Mouse (Mus musculus): ENCODE results near the gene Adcy10. TPM values are rescaled to one million over a fixed set of nuclear protein-coding genes. Genes with fewer than 3 reads are reported as not detected.
A peak's percentile ranks its signal among the peaks of the same experiment; 100 is the strongest.

Adcy10 gene
- total RNA-seq (2021): not detected

DNA sequence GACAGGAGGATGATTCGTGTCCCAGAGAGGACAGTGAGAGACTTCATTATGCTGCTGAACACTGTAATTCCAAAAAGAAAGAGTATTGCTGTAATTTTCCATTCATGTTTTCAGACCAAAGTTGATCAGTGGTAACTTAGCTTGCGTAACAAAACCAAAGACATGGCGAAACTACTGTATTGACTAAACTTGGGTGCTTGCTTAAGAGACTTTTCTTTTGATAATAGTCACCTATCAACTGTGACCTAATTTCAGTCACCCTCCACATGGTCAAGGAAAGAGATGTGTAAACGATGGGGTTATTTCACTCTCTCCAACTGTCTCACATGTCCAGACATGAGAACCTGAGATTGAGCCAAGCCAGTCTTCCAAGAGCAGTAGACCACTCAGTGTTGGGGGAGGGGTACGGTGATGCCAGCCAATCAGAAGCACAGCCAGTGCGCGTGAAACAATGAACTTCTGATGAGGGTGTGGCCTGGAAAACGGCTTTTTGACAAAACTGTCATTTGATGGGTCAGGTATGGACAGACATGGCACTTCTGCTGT is at the start of gene Adcy10:
Gene Adcy10 (plus strand): TSS at position 496 of the 546 bp plus-strand sequence.
- intact Hi-C loops (cut with DNase I): no loop called here
- no peak for DNase-seq

DNA sequence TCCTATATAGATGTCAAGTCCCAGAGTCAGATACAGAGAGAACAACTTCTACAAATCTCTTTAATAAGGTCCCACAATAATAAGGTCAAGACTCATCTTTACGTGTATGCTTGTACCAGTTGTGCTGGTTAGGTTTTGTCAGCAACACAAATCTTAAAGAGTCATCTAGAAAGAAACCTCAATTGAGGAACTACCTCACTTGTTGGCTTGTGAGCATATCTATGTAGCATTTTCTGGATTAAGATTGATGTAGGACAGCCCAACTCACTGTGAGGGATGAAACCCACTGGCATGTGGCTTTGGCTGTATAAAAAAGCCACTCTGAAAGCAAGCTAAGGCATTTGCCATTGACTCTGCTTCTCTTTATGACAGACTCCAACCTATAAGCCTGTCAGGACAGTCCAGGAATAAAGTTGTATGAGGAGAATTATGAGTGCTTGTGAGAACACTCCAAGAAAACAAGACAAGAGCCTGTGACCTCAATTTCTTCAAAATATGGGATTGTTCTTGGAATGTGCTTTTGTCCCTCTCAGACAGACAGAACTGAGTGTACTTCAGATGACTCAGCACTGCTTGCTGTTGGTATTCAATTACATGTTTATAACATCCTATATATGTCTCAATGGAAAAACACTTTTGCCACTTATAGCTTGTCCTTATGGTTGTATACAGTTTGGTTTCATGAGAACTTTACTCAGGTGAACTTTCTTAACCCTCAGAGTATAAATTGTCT is 46.5 kb upstream of the Adcy10 start:
- no peak for DNase-seq
- intact Hi-C loops (cut with DNase I): no loop called here

DNA sequence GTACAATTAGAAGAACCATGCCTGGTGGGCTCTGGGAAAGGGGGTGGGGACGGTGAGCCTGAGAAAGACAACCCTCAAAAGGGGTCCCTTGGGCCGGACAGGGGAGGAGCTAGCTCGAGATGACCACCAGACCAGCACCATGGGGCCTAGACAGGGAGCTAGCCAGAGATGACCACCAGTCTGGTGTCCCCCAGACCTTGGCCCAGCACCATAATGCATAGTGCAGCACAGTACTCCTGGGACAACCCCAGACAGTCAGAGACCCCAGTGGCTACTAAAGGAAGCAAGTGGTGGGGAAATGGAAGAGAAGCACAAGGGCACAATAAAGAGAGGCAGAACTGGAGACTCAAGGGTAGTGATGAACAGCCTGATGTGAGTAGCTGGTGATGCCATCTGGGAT is 44.2 kb upstream of the Adcy10 start:
- DNase-seq: no peak
- intact Hi-C loops (cut with DNase I): no loop called here

DNA sequence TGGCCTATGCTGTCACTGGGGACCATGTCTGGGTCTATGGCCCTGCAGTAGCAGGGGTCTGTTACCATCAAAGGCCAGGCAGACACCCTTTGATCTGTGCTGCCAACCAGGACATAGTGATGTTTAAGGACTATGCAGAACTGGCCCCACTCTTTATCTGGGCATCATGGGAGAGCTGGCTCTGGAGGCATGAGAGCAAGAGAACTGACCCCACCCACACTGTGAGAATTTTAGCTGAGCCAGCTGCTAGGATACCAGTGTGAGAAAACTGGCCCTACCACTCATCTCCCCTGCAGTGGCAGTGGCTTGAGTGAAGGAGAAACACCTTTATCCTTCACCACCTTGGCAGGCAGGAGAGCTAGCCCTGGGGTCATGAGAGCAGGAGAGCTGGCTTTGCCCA is 43.8 kb upstream of the Adcy10 start:
- DNase-seq: no peak
- intact Hi-C loops (cut with DNase I): no loop called here

DNA sequence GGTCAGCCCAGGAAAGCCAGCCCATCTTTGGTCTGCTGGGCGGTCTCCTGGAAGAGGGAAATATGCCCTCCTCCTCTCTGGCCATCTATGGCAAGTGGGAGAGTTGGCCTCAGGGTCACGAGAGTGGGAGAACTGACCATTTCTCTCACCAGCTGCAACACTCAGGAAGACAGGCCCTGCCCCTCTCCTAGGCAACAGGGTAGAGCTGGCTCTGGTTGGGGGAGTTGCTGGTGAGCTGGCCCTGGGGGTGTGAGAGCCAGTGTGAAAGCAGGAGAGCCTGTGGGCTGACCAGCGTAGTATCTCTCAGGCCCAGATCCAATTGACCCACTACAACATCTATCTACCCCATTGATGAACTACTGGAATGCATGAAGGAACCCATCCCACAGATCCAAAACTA is 43.3 kb upstream of the Adcy10 start:
- intact Hi-C loops (cut with DNase I): no loop called here
- no peak for DNase-seq

DNA sequence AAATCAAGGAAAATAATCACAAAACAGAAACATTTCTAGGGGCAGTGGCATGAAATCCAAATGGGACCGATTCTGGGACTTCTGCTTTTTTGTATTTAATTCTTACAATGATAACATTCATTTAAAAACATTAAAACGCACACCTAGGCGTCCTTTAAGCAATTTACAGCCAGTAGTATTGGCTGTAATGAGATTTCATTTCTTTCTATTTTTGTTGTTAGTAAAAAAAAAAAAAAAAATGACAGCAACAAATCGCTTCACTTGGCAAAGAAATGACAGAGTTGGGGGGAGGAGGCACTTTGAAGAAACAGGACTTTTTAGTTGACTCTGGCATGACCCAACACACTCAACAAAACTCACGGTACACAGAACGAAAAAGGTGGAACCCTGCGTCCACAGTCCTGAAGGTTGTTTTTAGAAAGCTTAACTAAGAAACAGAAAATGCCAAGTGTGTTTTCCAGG is 25.9 kb upstream of the Adcy10 start:
- DNase-seq: no peak
- intact Hi-C loops (cut with DNase I): loop anchor here (5.0 to 10.0 kb wide), 2 partner anchors 64 to 183 kb away; no protein-coding TSS in a partner anchor

DNA sequence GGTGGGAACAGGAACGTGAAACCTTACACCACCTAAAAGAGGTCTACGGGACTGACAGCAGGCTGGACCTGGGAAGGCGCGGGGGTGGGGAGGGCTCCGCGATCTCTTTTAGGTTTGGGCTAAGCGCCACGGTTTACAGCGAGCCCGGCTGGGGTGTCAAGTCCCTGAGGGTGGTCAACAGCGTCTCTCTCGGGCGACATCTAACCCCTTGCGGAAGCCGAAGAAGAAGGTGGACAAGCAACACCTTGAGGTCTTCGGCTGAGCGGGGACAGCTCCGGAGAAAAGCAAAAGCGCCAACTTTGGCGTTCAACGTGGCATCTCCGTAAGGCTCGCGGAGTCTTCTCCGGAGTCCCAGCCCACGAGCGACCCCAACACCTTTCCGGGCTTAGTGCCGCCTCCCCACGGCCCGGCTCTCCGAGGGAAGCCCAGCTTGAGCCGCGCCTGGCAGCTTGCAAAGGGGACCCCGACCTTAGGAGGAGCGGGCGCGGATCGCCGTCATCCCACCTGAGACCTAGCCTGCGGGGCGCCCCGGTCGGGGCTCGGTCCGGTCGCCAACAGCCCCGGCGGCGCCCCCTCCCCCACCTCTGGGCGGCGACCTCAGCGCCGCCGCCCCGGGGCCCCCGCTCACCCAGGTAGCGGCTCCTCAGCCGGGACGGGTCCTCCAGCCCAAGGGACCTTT is 25.3 kb upstream of the Adcy10 start:
- peak; percentile 65 to 73 for DNase-seq
- intact Hi-C loops (cut with DNase I): loop anchor here (5.0 to 10.0 kb wide), 7 partner anchors 43 to 543 kb away; partner anchors contain the start of genes Creg1, Pou2f1 and Tiprl

DNA sequence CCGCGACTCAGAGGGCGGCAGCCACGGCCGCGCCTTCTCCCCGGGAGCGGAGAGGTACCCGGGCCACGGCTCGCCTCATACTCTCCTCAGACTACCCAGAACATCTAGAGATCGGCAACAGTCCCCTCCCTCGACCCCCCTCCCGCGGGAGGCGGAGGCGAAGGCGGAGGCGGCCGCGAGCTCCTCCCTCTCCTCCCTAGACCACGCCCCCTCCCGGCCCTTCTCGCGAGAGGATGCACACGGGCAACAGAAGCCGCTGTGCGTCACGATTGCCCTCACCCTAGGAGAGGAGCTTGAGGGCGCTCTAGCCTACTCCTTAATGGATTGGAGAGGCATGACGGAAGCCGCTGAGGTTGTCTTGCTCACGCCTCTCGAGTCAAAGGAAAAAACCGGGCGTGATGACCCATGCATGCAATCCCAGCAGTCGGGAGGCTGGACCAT is 24.6 kb upstream of the Adcy10 start, which contains the start of the genes Dcaf6 and Mpc2:
Gene Dcaf6 (minus strand): TSS at position 116 of the 441 bp plus-strand sequence.
Gene Mpc2 (plus strand): TSS at position 278 of the 441 bp plus-strand sequence.
- intact Hi-C loops (cut with DNase I): loop anchor here (5.0 to 10.0 kb wide), 5 partner anchors 42 to 542 kb away; partner anchors contain the start of genes Creg1, Pou2f1 and Tiprl
- DNase-seq: peak; percentile 100

DNA sequence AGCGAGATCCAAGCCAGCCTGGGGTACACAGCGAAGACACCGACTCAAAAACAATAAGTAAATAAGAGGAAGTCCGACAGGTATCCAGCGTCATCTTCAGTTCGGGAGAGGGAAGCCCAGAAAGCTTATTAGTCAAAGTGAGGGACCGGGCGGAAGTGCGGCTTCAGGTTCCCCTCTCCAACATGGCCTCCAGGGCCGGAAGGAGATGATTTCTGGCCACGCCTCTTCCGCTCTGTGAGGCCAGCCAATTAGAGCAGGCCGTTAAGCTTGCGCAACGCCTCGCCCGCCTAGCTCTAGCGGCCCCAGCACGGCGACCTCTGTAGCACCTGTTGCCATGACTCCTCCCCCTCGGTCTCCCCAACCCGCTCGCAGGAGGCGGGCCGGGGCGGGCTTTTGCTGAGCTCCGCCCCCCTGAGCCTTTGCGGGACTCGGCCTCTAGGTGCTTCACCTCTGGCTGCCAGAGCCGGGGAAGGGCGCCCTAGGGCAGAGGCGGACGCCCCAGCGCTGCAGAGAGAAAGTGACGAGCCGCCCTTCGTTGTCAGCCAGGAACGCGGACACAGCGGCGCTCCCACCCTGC is 24.1 kb upstream of the Adcy10 start:
- intact Hi-C loops (cut with DNase I): loop anchor here (5.0 to 10.0 kb wide), 5 partner anchors 41 to 541 kb away; partner anchors contain the start of genes Creg1, Pou2f1 and Tiprl

DNA sequence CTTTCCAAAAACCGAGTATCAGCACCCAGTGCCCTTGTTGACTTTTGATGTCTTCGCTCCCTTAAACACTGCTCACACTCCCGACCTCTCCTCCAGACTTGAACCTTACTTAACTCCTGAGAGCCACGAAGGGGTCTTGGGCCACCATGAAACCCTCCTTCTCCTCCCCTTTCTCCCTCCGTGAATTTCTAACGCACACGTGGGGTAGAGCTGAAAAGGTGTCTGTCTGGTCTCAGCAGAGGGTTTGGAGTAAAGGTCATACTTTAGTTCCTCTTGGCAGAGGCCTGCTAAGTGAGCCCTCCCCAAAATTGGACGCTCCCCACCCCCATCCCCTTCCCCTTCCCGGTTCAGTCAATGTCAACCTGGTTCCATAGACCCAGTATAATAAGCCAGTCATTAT is 23.3 kb upstream of the Adcy10 start:
- intact Hi-C loops (cut with DNase I): loop anchor here (5.0 to 10.0 kb wide), 5 partner anchors 41 to 541 kb away; partner anchors contain the start of genes Creg1, Pou2f1 and Tiprl
- no peak for DNase-seq

More for the DNA sequence above, 24.1 kb upstream of the Adcy10 start:
- peak; percentile 98 to 99 for DNase-seq

DNA sequence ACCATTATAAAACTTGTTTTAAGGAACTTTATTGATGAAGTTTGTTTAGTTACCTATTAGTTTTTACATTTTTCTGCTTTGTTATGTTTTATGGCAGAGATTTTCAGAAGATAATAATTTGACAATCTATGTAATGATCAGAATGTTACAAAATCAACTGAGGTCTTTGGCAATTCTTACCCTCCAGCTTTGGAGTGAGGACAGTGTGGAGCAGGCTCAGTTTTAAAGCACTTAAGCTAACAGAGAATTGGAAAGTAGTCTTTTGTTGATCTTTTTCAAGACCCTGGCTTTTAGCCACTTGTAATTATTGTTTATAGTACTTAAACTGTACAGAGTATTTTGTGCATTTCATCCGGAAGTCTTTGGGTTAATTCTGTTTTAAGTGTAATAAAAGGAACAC is 22.1 kb upstream of the Adcy10 start:
- intact Hi-C loops (cut with DNase I): loop anchor here (5.0 to 10.0 kb wide), 5 partner anchors 39 to 539 kb away; partner anchors contain the start of genes Creg1, Pou2f1 and Tiprl

DNA sequence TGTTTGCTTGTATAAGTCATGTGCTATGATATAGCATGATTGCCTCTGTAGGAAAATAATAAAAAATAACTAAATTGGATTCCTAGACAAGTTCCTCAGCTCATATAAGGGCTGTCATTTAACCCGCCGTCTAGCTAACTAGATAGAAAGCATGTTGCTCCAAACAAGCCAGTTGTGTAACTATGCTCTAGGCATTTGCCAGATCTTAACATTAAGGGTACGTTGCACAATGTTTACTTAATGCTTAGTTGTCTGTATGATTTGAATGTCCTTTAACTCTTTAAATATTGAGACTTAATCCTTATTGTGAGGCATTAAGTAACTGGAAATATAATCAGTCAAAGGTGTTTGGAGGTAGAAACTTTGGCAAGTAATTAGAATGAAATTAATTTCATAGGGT is 20.4 kb upstream of the Adcy10 start:
- intact Hi-C loops (cut with DNase I): loop anchor here (5.0 to 10.0 kb wide), 5 partner anchors 38 to 538 kb away; partner anchors contain the start of genes Creg1, Pou2f1 and Tiprl
- no peak for DNase-seq

More for the DNA sequence above, 22.1 kb upstream of the Adcy10 start:
- DNase-seq: no peak

DNA sequence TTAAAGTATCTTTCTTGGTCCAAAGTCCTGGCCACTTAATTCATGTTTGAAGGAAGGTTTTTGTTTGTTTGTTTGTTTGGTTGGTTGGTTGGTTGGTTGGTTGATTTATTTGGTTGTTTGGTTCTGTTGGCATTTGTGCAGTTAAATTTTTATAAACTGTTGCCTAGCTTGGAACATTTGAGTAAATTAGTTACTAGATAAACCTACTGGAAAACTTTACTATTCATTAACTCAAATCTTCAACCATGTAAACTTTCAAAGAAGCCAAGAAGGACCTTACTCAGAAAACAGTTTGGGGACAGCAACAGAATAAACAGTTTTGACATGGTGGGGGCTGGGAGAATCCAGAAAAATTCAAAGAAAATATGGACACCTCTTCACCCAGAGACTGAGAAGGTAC is 16.0 kb upstream of the Adcy10 start:
- DNase-seq: no peak
- intact Hi-C loops (cut with DNase I): loop anchor here (10.0 kb wide), 2 partner anchors 266 to 296 kb away; partner anchors contain the start of gene Creg1

DNA sequence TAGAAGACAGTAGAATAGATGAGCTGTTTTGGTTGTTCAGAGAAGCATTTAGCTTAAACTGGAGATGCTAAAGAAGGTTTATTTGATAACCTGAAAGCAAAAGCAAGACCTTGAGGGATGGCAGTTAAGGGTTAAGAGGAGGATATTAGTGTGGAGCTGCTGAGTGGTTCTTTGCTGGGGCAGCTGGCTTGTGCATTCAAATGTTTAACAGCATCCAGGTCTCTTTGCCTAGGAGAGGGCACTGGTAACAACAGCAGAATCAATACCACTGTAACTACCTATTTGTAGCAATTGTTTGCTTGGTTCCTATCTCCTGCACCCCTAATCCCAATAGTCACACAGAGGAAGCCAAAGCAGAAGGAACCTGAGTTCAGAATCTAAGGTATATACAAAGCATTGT is 15.3 kb upstream of the Adcy10 start:
- intact Hi-C loops (cut with DNase I): loop anchor here (10.0 kb wide), 2 partner anchors 265 to 295 kb away; partner anchors contain the start of gene Creg1
- DNase-seq: no peak

DNA sequence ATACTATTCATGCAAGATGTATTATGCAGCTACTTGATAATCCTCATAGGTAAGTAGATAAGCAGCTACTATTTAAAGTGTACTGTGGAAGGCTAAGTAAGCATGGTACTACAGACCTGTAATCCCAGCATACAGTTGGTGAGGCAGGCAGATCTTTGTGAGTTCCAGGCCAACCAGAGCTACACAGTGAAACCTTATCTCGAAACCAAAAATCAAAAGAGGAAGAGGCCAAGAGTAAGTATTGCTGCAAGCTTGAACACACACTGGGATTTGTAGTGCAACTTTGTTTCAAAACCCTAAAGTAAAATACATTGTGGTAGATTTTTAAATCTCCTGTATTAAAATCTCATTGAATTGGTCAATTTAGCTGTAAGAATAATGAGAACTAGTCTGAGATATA is 13.5 kb upstream of the Adcy10 start:
- DNase-seq: no peak
- intact Hi-C loops (cut with DNase I): no loop called here

DNA sequence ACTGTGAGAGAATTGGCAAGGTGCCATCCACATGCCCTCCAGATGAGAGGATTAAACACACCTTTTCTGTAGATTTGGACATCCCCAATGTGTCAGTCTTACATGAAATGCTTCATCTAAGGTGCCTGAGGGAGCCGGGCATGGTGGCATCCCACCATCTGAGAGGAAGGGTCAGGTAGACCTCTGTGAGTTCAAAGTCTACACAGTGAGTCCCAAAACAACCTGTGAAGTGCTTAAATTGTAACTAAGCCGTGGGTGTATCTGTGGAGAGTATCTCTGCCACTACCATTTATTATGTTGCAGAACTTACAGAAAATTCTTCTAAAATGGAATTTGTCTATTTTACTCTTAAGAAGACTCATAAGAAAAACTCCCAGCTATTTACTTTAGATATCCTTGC is 1.1 kb downstream of the Adcy10 start:
- no peak for DNase-seq

DNA sequence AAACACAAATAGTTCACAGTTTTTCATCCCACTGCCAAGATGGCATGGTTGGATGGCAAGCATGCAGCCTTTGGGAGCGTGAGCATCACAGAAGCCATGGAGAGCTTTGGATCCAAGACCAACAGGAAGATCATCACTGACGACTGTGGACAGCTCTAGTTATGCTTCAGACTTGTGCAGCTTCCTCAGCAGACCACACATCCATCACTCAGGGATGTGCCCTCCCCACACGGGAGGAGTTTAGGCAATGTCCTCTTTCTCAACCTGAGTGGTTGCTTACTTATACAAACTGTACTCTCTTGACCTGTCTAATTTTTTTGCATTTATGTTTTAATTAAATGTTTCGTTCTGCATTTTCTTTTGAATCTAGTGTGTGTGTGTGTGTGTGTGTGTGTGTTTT is 4.2 kb downstream of the Adcy10 start:
- intact Hi-C loops (cut with DNase I): no loop called here
- no peak for DNase-seq

More for the DNA sequence above, 1.1 kb downstream of the Adcy10 start:
- intact Hi-C loops (cut with DNase I): no loop called here

DNA sequence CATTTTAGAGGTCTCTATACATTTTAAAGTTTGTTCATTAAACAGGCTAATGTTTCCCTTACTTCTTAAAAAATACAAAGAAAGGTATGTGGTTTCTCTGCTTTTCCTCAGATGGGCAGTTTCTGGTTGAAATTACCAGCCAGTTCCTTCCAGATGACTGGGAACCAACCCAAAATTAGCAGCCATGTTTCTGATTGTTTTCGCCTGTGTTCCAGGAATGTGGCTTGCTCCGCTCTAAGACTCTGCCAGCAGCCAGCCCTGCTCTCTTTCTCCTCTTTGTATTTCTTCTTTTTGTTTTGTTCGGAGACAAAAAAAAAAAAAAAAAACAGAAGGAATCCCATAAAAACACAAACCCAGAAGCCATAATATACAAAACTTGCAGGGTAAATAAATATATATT is 13.9 kb downstream of the Adcy10 start:
- intact Hi-C loops (cut with DNase I): no loop called here
- DNase-seq: no peak

DNA sequence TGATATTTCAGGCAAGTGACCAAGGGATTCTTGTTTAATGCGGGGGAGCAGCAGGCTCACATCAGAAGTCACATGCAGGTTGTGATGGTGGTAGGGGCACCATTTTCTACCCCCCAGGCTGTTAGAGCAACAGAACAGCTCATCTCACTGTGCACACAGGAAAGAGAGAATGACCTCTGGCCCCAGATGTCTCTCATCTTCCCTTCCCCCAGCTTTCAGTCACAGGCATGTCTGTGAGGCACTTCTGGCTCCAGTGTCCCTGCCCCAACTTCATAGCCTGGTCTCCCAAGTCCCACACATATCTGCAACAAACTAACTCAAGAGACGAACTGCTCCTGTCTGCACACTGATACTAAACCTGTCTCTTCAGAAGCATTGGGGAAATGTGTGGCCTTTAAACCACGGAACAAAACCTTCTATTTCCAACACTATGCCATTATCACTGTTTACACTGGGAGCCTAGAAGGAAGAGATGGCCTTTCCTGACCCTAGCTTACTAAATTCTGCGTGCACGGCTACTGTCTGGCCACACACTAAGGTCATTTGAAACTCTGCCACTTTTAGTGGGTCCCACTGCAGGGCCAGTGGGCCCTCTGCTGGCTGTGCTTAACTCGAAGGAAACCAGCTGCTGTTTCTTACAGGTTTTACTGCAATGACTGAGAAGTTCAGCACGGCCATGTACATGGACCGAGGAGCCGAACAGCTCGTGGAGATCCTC is 18.5 kb downstream of the Adcy10 start:
- intact Hi-C loops (cut with DNase I): loop anchor here (2.0 to 10.0 kb wide), 3 partner anchors 41 to 251 kb away; partner anchors contain the start of genes Dcaf6 and Mpc2

More for the DNA sequence above, 18.5 kb downstream of the Adcy10 start:
- peak; percentile 51 to 55 for DNase-seq
